Mouse (Mus musculus) spleen, postnatal 10 days (tissue): Measurements from ENCODE around the gene Tppp.
"Not testable (repeated sequence)": the region's sequence is repeated elsewhere in the genome, so short reads cannot be mapped to it uniquely, and the experiment has no call there.

ENCODE experiments used
- DNase-seq, 2 experiments: peaks; one replicate each; pipeline ENCODE4 v3.0.0; 2021 to 2022; ENCODE audit warnings: low spot score in 2 of 2

Gene Tppp

DNA sequence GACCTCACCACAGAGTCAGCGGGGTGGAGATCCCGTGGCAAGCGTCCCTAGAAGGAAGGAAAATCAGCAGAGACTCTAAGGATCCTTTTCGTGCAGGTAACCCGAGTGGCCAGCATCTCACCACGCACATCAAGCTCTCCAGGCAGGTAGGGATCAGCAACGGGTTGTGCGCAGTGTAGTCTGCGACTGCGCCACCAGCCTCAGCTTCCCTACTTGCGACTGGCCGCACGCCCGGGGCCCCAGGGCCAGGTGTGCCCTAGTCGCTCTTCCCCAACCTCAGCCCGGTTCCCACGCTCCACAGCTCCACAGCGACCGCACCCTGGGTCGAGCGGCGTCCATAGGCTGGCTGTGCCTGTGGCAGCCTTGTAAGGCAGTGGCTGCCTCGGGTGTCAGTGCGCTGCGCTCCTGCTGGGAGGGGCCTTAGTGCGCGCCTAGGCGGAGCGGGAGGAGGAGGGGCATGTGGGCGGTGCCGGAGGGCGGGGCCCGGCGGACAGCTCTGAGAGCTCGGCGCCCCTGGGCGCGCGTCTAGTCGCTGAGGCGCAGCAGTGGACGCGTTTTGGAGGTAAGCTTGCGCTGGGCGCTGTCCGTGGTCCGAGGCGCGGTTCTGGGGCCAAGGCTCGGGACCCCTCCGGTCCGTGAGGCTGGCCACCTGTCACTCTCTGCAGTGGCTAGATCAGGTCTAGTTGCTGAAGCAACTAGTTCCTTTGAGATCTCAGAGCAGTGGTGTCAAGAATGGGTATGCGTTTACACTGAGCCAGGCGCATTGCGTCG is at the start of gene Tppp:
Gene Tppp (plus strand): TSS at position 460 of the 771 bp plus-strand sequence.
- DNase-seq: peak; percentile 83 to 94

- no peak for DNase-seq
Measured at GRCm38 (mm10) chr13:73960117-73960652, 49.0 kb upstream of the Tppp start.

- no peak for DNase-seq
Measured at GRCm38 (mm10) chr13:73961177-73961576, 48.0 kb upstream of the Tppp start.

- no peak for DNase-seq
Measured at GRCm38 (mm10) chr13:73963551-73963950, 45.7 kb upstream of the Tppp start, which contains the start of gene Zdhhc11. Gene Zdhhc11 (plus strand): TSS chr13:73963851.

GRCm38 (mm10) chr13:73970545-73971448 is 38.4 kb upstream of the Tppp start:
- peak; percentile 16 to 31 for DNase-seq

GRCm38 (mm10) chr13:73974523-73974922 is 34.7 kb upstream of the Tppp start:
- DNase-seq: no peak

DNA sequence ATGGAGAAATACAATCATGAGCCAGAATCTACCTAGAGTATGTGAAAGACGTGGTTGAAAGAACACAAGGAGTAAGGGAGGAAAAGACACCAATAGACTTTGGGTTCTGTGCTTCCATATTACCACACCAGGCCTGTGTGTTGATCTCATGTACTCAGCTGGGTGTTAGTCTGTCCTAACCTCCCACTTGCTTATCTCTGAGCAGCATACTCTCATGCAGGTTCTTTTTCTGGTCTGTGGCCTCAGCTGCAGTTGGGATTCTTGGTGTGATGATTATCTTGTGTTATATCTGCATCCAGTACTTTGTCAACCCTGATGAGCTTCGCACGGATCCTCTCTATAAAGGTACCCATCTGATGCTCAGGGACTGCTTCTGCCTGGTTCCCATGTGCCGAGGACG is 32.3 kb upstream of the Tppp start:
- DNase-seq: no peak

DNA sequence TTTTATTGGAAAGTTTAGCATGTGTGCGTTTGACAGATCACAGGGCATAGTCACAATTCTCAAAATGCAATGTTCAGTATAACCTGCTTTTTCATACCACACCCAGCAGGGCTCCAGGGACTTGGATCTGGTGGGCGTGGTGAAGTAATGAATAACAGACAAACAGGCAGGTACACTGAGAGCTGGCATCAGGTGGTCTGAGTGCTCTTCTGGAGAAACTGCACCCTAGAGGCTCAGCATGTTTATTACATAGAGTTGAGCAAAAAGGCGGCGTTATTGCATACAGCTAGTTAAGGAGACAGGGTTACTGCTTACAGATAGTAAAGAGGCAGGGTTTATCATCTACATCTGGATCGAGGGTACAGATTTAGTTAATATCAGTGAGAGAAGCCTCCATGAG is 18.9 kb upstream of the Tppp start:
- DNase-seq: no peak

GRCm38 (mm10) chr13:73990761-73991160 is 18.4 kb upstream of the Tppp start:
- no peak for DNase-seq

DNA sequence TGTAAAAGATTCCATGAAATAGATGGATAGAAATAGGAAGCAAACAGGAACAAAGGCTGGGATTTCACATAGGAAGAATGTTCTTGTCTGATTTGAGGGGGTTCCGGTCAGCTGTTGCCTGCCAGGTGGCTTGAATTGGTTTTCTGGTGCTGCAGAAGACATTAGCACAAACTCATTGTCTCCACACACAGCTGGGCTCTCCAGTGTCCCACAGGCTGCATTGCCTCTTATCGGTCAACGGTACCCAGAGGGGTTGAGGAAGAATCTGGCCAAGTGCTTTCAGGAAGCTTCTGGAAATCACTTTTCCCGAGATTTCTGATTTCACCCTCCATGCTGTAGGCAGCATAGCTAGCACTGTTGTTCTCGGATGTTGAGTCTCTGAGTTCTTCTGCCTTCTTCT is 17.9 kb upstream of the Tppp start:
- no peak for DNase-seq

GRCm38 (mm10) chr13:73996456-73996855 is 12.8 kb upstream of the Tppp start:
- no peak for DNase-seq

- no peak for DNase-seq
Measured at GRCm38 (mm10) chr13:74000519-74000918, 8.7 kb upstream of the Tppp start.

DNA sequence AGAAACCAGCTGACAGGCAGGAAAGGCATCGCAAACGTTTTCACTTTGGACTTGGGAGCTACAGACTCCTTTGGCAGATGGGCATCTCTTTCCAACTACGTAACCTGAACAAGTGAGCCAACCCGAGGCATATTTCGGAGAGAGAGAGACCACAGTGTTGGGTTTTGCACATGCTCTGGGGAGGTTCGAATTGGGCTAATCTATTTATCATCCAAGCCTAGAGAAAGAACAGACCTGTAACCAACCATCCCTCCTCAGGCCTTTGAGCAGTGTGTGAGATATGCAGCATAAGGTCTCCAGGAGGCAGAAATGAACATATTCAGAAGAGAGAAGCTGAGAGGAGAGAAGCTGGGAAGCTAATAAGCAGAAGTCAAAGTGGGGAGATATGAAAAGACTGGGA is 8.2 kb upstream of the Tppp start:
- no peak for DNase-seq

DNA sequence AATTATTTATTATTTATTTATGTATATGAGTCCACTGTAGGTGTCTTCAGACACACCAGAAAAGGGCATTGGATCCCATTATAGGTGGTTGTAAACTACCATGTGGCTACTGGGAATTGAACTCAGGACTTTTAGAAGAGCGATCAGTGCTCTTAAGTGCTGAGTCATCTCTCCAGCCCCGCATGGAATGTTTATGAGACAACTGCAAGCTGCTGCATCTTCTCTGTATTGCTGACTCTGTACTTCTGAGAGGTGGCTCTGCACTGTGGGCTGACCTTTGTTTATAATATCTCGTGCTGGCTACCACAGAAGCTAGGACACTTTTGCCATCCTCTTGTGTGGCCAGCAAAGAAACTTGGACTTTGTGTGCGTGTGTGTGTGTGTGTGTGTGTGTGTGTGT is 7.7 kb upstream of the Tppp start:
- DNase-seq: no peak

GRCm38 (mm10) chr13:74006881-74007280 is 2.3 kb upstream of the Tppp start:
- DNase-seq: not testable (repeated sequence)

DNA sequence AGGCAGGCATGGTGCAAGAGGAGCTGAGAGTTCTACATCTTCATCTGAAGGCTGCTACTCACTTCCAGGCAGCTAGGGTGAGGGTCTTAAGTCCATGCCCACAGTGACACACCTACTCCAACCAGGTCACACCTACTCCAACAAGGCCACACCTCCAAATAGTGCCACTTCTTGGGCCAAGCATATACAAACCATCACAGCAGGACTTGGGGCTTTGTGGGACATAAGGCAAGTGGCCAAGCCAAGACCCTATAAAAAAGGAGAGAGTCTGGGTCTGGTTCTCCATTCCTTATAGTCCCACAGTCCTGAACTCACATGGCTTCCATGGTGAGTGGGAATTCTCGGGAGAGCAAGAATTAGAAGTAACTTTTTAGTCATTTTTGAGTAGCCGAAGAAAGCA is 991 bp upstream of the Tppp start:
- not testable (repeated sequence) for DNase-seq

GRCm38 (mm10) chr13:74009791-74010614 is 796 bp downstream of the Tppp start:
- peak; percentile 34 to 51 for DNase-seq

DNA sequence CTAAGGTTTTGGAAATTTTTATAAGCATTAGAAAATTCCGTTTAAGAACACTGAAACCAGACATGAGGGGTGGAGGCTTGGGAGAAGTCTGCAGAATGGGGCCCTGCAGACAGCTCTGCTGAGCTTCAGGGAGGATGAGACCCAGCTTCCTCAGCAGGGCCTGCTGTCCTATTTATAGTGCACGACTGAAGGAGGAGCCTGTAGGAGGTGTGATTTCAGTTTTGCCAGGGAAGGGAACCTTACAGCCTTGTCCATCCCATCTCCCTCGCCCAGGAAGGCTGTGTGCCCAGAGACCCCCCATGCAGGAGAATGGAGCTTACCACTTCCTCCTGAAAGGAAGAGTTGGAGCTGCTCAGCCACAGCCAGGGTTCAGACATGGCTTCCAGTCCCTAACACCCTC is 1.5 kb downstream of the Tppp start:
- DNase-seq: no peak

GRCm38 (mm10) chr13:74015908-74016307 is 6.7 kb downstream of the Tppp start:
- no peak for DNase-seq

DNA sequence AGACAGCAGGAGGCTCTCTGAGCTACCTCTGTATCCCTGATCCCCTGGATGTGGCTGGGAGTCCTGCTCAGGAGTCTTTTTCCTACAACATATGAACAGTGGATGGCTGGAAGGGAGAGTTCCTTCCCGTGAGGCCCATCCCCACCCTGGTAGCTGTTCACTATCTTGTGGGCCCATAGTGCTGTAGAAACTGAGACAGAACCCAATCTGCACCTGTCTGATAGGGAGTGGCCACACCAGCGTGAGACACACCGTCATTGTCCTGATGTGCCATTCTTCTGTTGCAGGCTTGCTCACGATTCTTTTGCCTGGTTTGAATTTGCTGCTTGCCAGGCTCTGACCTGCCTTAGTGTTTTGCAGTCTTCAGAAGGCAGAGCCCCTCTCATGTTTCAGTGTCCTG is 8.2 kb downstream of the Tppp start:
- no peak for DNase-seq

- DNase-seq: not testable (repeated sequence)
Measured at GRCm38 (mm10) chr13:74019006-74019405, 9.8 kb downstream of the Tppp start.
